In genomic region chr6:73153675-73154074, GRCm38 (mm10) we compare ENCODE assay signal across 9 mouse cellular contexts.
DNase-seq lines count a peak whose midpoint lies in the region; ATAC-seq and TF ChIP-seq lines count a peak whose summit lies in the region.
"Had no signal": no experiment of that assay in that cellular context is flagged by ENCODE, and none has a peak within 500 bp of the region (broad histone marks: within the 10 kb centered on the region; RNA-seq: fewer than 3 reads in every experiment).

No protein-coding gene starts in this region.

- no peak overlapping the region for H3K4me2 ChIP-seq in intestine, embryonic 14.5 days (ENCODE audit: low read length)
- no peak overlapping the region for H3K4me2 ChIP-seq in midbrain, embryonic 12.5 days (replicated peaks)

- H3K27me3 ChIP-seq in intestine, embryonic 14.5 days (replicated peaks; ENCODE audit: control insufficient read depth, insufficient read depth, low read length) = no peaks in the 10 kb centered on the region
- H3K27me3 ChIP-seq in midbrain, embryonic 12.5 days = no peaks in the 10 kb centered on the region
- no peaks in the 10 kb centered on the region for H3K27me3 ChIP-seq in small intestine, adult 2 months (ENCODE audit: control insufficient read depth, insufficient read depth, low read length)

- no peak for TF ChIP-seq POLR2A in small intestine, adult 2 months (IDR thresholded peaks at IDR 0.05; ENCODE audit: low read depth, low read length)

- peak; percentile 64 for DNase-seq in T-cell, adult 2 months (ENCODE audit: low spot score)
- peak; percentile 92 to 96 for DNase-seq in cerebellum, postnatal 14 days
- DNase-seq in gastrocnemius, adult 18-20 months (ENCODE audit: low spot score) = peak; percentile 70
- peak; percentile 95 for DNase-seq in intestine, embryonic 14.5 days (ENCODE audit: low spot score)
- peak; percentile 48 to 92 for DNase-seq in left cerebral cortex, adult 9 months (ENCODE audit: low spot score in 2 of 2)

- H3K36me3 ChIP-seq in intestine, embryonic 14.5 days (ENCODE audit: control insufficient read depth, insufficient read depth, low read length) = no peaks in the 10 kb centered on the region
- H3K36me3 ChIP-seq in midbrain, embryonic 12.5 days = no peaks in the 10 kb centered on the region
- H3K36me3 ChIP-seq in small intestine, adult 2 months (ENCODE audit: control insufficient read depth, insufficient read depth, low read length) = no peaks in the 10 kb centered on the region

- no peak overlapping the region for H3K9ac ChIP-seq in intestine, embryonic 14.5 days (ENCODE audit: low read length)
- no peak overlapping the region for H3K9ac ChIP-seq in midbrain, embryonic 12.5 days (replicated peaks)

- TF ChIP-seq CTCF in small intestine, adult 2 months (IDR thresholded peaks at IDR 0.05; ENCODE audit: extremely low read depth, insufficient read length, insufficient replicate concordance, low read depth, low read length) = peak; percentile 47; the same call in 1 of the 2 replicates

- WGBS in intestine, embryonic 14.5 days = 0% methylated on average over 1 of the region's 1 CpGs
- 0% methylated on average over 1 of the region's 1 CpGs for WGBS in midbrain, embryonic 12.5 days
- 0% methylated on average over 1 of the region's 1 CpGs for WGBS in small intestine, adult 2 months

- no peaks in the 10 kb centered on the region for H3K4me1 ChIP-seq in intestine, embryonic 14.5 days (replicated peaks; ENCODE audit: control insufficient read depth, insufficient read depth, low read length)
- no peaks in the 10 kb centered on the region for H3K4me1 ChIP-seq in midbrain, embryonic 12.5 days
- H3K4me1 ChIP-seq in small intestine, adult 2 months (ENCODE audit: control insufficient read depth, insufficient read depth, insufficient read length, low read length) = no peaks in the 10 kb centered on the region

- H3K4me3 ChIP-seq in intestine, embryonic 14.5 days (ENCODE audit: low read depth, low read length) = no peak overlapping the region
- no peak overlapping the region for H3K4me3 ChIP-seq in midbrain, embryonic 12.5 days
- H3K4me3 ChIP-seq in small intestine, adult 2 months (ENCODE audit: low read depth, low read length) = no peak overlapping the region
- H3K4me3 ChIP-seq: myocyte had no signal

- no peaks in the 10 kb centered on the region for H3K9me3 ChIP-seq in intestine, embryonic 14.5 days (ENCODE audit: control insufficient read depth, low read length)
- H3K9me3 ChIP-seq in midbrain, embryonic 12.5 days = no peaks in the 10 kb centered on the region

- H3K27ac ChIP-seq in intestine, embryonic 14.5 days (ENCODE audit: low read depth) = no peak overlapping the region
- H3K27ac ChIP-seq in midbrain, embryonic 12.5 days (replicated peaks) = no peak overlapping the region
- H3K27ac ChIP-seq in small intestine, adult 2 months (ENCODE audit: insufficient read depth, low read depth, low read length) = no peak overlapping the region

- ATAC-seq in intestine, embryonic 14.5 days (replicated peaks; ENCODE audit: low FRiP score, low TSS enrichment, low read depth) = peak; percentile 83; the same call in 1 of the 2 replicates
- ATAC-seq in midbrain, embryonic 12.5 days (ENCODE audit: low FRiP score, low read depth) = peak; percentile 83
- no peak for ATAC-seq in erythroid progenitor cell, adult 5-6 weeks (replicated peaks; ENCODE audit: low FRiP score, poor library complexity, severe bottlenecking)
